Comparison of ENCODE assay signal across 8 mouse cellular contexts in the genomic region with DNA sequence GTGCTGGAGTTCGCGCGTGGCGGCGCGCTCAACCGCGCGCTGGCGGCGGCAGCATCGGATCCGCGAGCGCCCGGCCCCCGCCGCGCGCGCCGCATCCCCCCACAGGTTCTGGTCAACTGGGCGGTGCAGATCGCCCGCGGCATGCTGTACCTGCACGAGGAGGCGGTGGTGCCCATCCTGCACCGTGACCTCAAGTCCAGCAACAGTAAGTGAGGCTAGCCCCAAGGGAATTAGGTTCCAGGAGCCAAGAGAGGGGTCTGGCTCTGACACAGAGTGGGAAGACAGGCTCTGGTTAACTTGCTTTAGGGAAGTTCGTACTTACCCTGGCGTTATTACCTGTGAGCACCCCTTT. TPM values are rescaled to one million over a fixed set of nuclear protein-coding genes. Genes with fewer than 3 reads are reported as not detected.
DNase-seq lines count a peak whose midpoint lies in the region; ATAC-seq and TF ChIP-seq lines count a peak whose summit lies in the region.
"Had no signal": no experiment of that assay in that cellular context is flagged by ENCODE, and none has a peak within 500 bp of the region (broad histone marks: within the 10 kb centered on the region; RNA-seq: fewer than 3 reads in every experiment).

No protein-coding gene starts in this region.

- no peak for TF ChIP-seq POLR2A in limb, embryonic 14.5 days (IDR thresholded peaks at IDR 0.05; ENCODE audit: borderline replicate concordance, extremely low read depth, insufficient read depth, insufficient read length)

- peak overlapping the region; percentile 64 for H3K4me3 ChIP-seq in lung, embryonic 16.5 days (ENCODE audit: low read length)
- H3K4me3 ChIP-seq in forebrain, postnatal 0 days (ENCODE audit: low read depth, low read length) = peak overlapping the region; percentile 64
- peak overlapping the region; percentile 56 for H3K4me3 ChIP-seq in limb, embryonic 14.5 days (replicated peaks; ENCODE audit: low read length)
- H3K4me3 ChIP-seq in stomach, embryonic 16.5 days (replicated peaks; ENCODE audit: low read length) = peak overlapping the region; percentile 58

- H3K27me3 ChIP-seq in lung, embryonic 16.5 days (ENCODE audit: control insufficient read depth, insufficient read depth, low read depth, low read length) = peaks cover 47% of the 10 kb centered on the region
- peaks cover 27% of the 10 kb centered on the region for H3K27me3 ChIP-seq in forebrain, postnatal 0 days (ENCODE audit: insufficient read depth, low read length)
- peaks cover 36% of the 10 kb centered on the region for H3K27me3 ChIP-seq in limb, embryonic 14.5 days (ENCODE audit: control insufficient read depth, insufficient read depth, low read length)
- peaks cover 40% of the 10 kb centered on the region for H3K27me3 ChIP-seq in stomach, embryonic 16.5 days (ENCODE audit: control insufficient read depth, insufficient read depth, low read length)

- H3K4me2 ChIP-seq in lung, embryonic 16.5 days (ENCODE audit: low read depth, low read length) = peak overlapping the region; percentile 93
- H3K4me2 ChIP-seq in forebrain, postnatal 0 days (ENCODE audit: low read depth) = peak overlapping the region; percentile 99
- peak overlapping the region; percentile 100 for H3K4me2 ChIP-seq in limb, embryonic 14.5 days (replicated peaks; ENCODE audit: low read depth, low read length, severe bottlenecking)
- H3K4me2 ChIP-seq in stomach, embryonic 16.5 days (ENCODE audit: low read depth, low read length) = peak overlapping the region; percentile 98

- peak overlapping the region; percentile 69 for H3K9ac ChIP-seq in lung, embryonic 16.5 days (ENCODE audit: low read length)
- H3K9ac ChIP-seq in forebrain, postnatal 0 days = peak overlapping the region; percentile 54
- peak overlapping the region; percentile 52 for H3K9ac ChIP-seq in limb, embryonic 14.5 days (ENCODE audit: low read depth, low read length, severe bottlenecking)
- H3K9ac ChIP-seq in stomach, embryonic 16.5 days (ENCODE audit: low read length) = peak overlapping the region; percentile 66

- H3K4me1 ChIP-seq in lung, embryonic 16.5 days (replicated peaks; ENCODE audit: control insufficient read depth, insufficient read depth, low read length) = peaks cover 13% of the 10 kb centered on the region; the same call in 1 of the 2 replicates
- H3K4me1 ChIP-seq in forebrain, postnatal 0 days (ENCODE audit: insufficient read depth) = peaks cover 5% of the 10 kb centered on the region
- H3K4me1 ChIP-seq in limb, embryonic 14.5 days (ENCODE audit: control insufficient read depth, insufficient read depth, low read length) = peaks cover 6% of the 10 kb centered on the region; the same call in 1 of the 2 replicates
- H3K4me1 ChIP-seq in stomach, embryonic 16.5 days (ENCODE audit: control insufficient read depth, insufficient read depth, low read length) = 0 out of 2 replicates have a peak, but pooled peaks cover 6% of the 10 kb centered on the region

- DNase-seq in lung, adult 18-20 months = no peak
- no peak for DNase-seq in forebrain, postnatal 0 days
- no peak for DNase-seq in limb, embryonic 14.5 days (ENCODE audit: low spot score)
- DNase-seq in embryo, embryonic 10.5 days (ENCODE audit: low spot score) = no peak
- DNase-seq in cerebellum, adult 8-10 months = no peak
- DNase-seq: adrenal gland, adult 8-10 months had no signal

- ATAC-seq in lung, embryonic 16.5 days (ENCODE audit: low read depth) = no peak; the same call in 1 of the 2 replicates
- no peak; the same call in 1 of the 2 replicates for ATAC-seq in forebrain, postnatal 0 days
- ATAC-seq in limb, embryonic 14.5 days (ENCODE audit: low FRiP score, low read depth) = no peak
- no peak for ATAC-seq in stomach, embryonic 16.5 days (ENCODE audit: insufficient read depth, low FRiP score)

- no peaks in the 10 kb centered on the region for H3K36me3 ChIP-seq in lung, embryonic 16.5 days (ENCODE audit: control insufficient read depth, insufficient read depth, low read length)
- no peaks in the 10 kb centered on the region for H3K36me3 ChIP-seq in forebrain, postnatal 0 days (ENCODE audit: insufficient read depth)
- H3K36me3 ChIP-seq in limb, embryonic 14.5 days (ENCODE audit: control insufficient read depth, insufficient read depth, low read length) = no peaks in the 10 kb centered on the region
- H3K36me3 ChIP-seq in stomach, embryonic 16.5 days (ENCODE audit: control insufficient read depth, insufficient read depth, low read length) = no peaks in the 10 kb centered on the region

- no peak for TF ChIP-seq CTCF in forebrain, postnatal 0 days (IDR thresholded peaks at IDR 0.05; ENCODE audit: low read depth)

- 1% methylated on average over 30 of the region's 31 CpGs for WGBS in lung, embryonic 16.5 days
- 6% methylated on average over 31 of the region's 31 CpGs for WGBS in forebrain, postnatal 0 days
- 5% methylated on average over 17 of the region's 31 CpGs for WGBS in limb, embryonic 14.5 days
- 2% methylated on average over 31 of the region's 31 CpGs for WGBS in stomach, embryonic 16.5 days

- H3K27ac ChIP-seq in lung, embryonic 16.5 days (ENCODE audit: low read length) = peak overlapping the region; percentile 66; the same call in 1 of the 2 replicates
- H3K27ac ChIP-seq in forebrain, postnatal 0 days (ENCODE audit: low read depth, low read length) = no peak overlapping the region
- no peak overlapping the region for H3K27ac ChIP-seq in limb, embryonic 14.5 days (replicated peaks; ENCODE audit: low read depth, low read length)
- H3K27ac ChIP-seq in stomach, embryonic 16.5 days (ENCODE audit: low read length) = no peak overlapping the region

- H3K9me3 ChIP-seq in lung, embryonic 16.5 days (ENCODE audit: control insufficient read depth, low read length) = peaks cover 2% of the 10 kb centered on the region; the same call in 1 of the 2 replicates
- no peaks in the 10 kb centered on the region for H3K9me3 ChIP-seq in forebrain, postnatal 0 days (ENCODE audit: low read length)
- H3K9me3 ChIP-seq in limb, embryonic 14.5 days (ENCODE audit: control insufficient read depth, low read length) = no peaks in the 10 kb centered on the region
- peaks cover 4% of the 10 kb centered on the region; the same call in 1 of the 2 replicates for H3K9me3 ChIP-seq in stomach, embryonic 16.5 days (replicated peaks; ENCODE audit: control insufficient read depth, low read length)

RNA-seq across cellular contexts. Expression of a gene that starts 1.0 kb away (rescaled TPM):
- 2.2 TPM in 2 replicates for polyA plus RNA-seq in lung, embryonic 16.5 days (2015; fragmentation: Nextera tagmentation; extraction: Ambion mirVana)
- total RNA-seq in forebrain, postnatal 0 days (2014; rRNA removed) = 2.3 and 3.2 TPM in 2 replicates
- 0.49 and 0.85 TPM in 2 replicates for polyA plus RNA-seq in forebrain, postnatal 0 days (2015; fragmentation: Nextera tagmentation; extraction: Ambion mirVana)
- polyA plus RNA-seq in limb, embryonic 14.5 days (2012; rRNA removed) = 0.47 TPM in 2 replicates
- 0.04 and 0.18 TPM in 2 replicates for polyA plus RNA-seq in limb, embryonic 14.5 days (2014; fragmentation: Nextera tagmentation; extraction: Ambion mirVana)
- polyA plus RNA-seq in stomach, embryonic 16.5 days (2015; fragmentation: Nextera tagmentation; extraction: Ambion mirVana) = 0.94 and 1.0 TPM in 2 replicates

RNA-seq across cellular contexts. Expression of a gene that starts 13.1 kb away (rescaled TPM):
- 0.21 and 0.41 TPM in 2 replicates for polyA plus RNA-seq in lung, embryonic 16.5 days (2015; fragmentation: Nextera tagmentation; extraction: Ambion mirVana)
- 10.0 and 12.3 TPM in 2 replicates for total RNA-seq in forebrain, postnatal 0 days (2014; rRNA removed)
- 1.8 and 2.1 TPM in 2 replicates for polyA plus RNA-seq in forebrain, postnatal 0 days (2015; fragmentation: Nextera tagmentation; extraction: Ambion mirVana)
- 0.33 and 0.42 TPM in 2 replicates for polyA plus RNA-seq in limb, embryonic 14.5 days (2012; rRNA removed)
- polyA plus RNA-seq in limb, embryonic 14.5 days (2014; fragmentation: Nextera tagmentation; extraction: Ambion mirVana) = 0.15 and 0.39 TPM in 2 replicates
- 0.39 and 0.41 TPM in 2 replicates for polyA plus RNA-seq in stomach, embryonic 16.5 days (2015; fragmentation: Nextera tagmentation; extraction: Ambion mirVana)
